Mouse (Mus musculus) CH12.LX (cell line): ENCODE measurements around the gene Ctbp2. TPM values are rescaled to one million over a fixed set of nuclear protein-coding genes. Genes with fewer than 3 reads are reported as not detected.

Experiments
- DNase-seq: peaks from one replicate; pipeline ENCODE4 v3.0.0-alpha.2; 2013; ENCODE audit errors: extremely low read depth
- H3K27ac ChIP-seq: 2 replicates; pipeline ENCODE4 v1.5.1; 2012; ENCODE audit warnings: low read depth, mild to moderate bottlenecking, control low read depth, moderate library complexity; ENCODE audit not compliant: insufficient read depth
- H3K27me3 ChIP-seq: replicated peaks from 2 replicates; pipeline ENCODE3; 2012; ENCODE audit warnings: inconsistent platforms
- H3K36me3 ChIP-seq, 2 experiments: replicated peaks in 1 of 2; 2 replicates each; pipeline versions ENCODE3 to v1.6.1; 2012; ENCODE audit warnings: inconsistent platforms in 1 of 2, low read length in 1 of 2, mild to moderate bottlenecking in 1 of 2, mixed read lengths in 1 of 2, moderate library complexity in 1 of 2; ENCODE audit not compliant: control insufficient read depth in 1 of 2, insufficient read depth in 1 of 2
- H3K4me1 ChIP-seq, 2 experiments: 2 replicates each; pipeline ENCODE4 v1.6.1; 2012; ENCODE audit warnings: inconsistent platforms in 1 of 2, moderate library complexity in 1 of 2; ENCODE audit not compliant: insufficient read depth in 2 of 2, control insufficient read depth in 1 of 2
- H3K4me2 ChIP-seq: 2 replicates; pipeline ENCODE4 v1.6.1; 2012; ENCODE audit warnings: low read depth, mild to moderate bottlenecking, control low read depth; ENCODE audit not compliant: poor library complexity, insufficient read depth, severe bottlenecking
- H3K4me3 ChIP-seq, 3 experiments: fragments of 150-350 bp in 1 of 3; sonication (generic) in 1 of 3; replicated peaks in 1 of 3; 2 replicates each; pipeline versions ENCODE3 to v1.5.1; 2011 to 2012; ENCODE audit warnings: low read depth in 2 of 3, low read length in 2 of 3, mild to moderate bottlenecking in 2 of 3, moderate library complexity in 2 of 3, control low read depth in 1 of 3, improper control_type of control experiment in 1 of 3, inconsistent platforms in 1 of 3, mixed read lengths in 1 of 3; ENCODE audit not compliant: poor library complexity in 1 of 3
- H3K79me2 ChIP-seq: replicated peaks from 2 replicates; pipeline ENCODE4 v1.6.1; 2012; ENCODE audit warnings: mild to moderate bottlenecking, moderate library complexity; ENCODE audit not compliant: control insufficient read depth, poor library complexity, insufficient read depth, severe bottlenecking; ENCODE audit errors: extremely low read depth
- H3K9ac ChIP-seq: 2 replicates; pipeline ENCODE4 v1.6.1; 2012; ENCODE audit warnings: low read depth, mild to moderate bottlenecking, control low read depth, moderate library complexity; ENCODE audit not compliant: insufficient read depth
- H3K9me3 ChIP-seq: replicated peaks from 2 replicates; pipeline ENCODE3; 2012; ENCODE audit warnings: low read length, inconsistent platforms, mixed read lengths
- CTCF ChIP-seq, 2 experiments: IDR thresholded peaks in 1 of 2; conservative IDR thresholded peaks in 1 of 2; 2 replicates each; pipeline ENCODE4 v1.5.1; 2011 to 2012; ENCODE audit warnings: low read depth in 2 of 2, low read length in 2 of 2, improper control_type of control experiment in 1 of 2, inconsistent platforms in 1 of 2, mild to moderate bottlenecking in 1 of 2, moderate library complexity in 1 of 2
- ELF1 ChIP-seq: IDR thresholded peaks from 2 replicates; pipeline ENCODE4 v1.6.1; 2014; ENCODE audit warnings: low read depth, mild to moderate bottlenecking, inconsistent platforms, low read length, improper control_type of control experiment
- GABPA ChIP-seq: IDR thresholded peaks from 2 replicates; pipeline ENCODE4 v1.6.1; 2012; ENCODE audit warnings: low read depth, low read length, improper control_type of control experiment, inconsistent platforms; ENCODE audit not compliant: insufficient replicate concordance
- IRF4 ChIP-seq: IDR thresholded peaks from 2 replicates; pipeline ENCODE4 v1.6.1; 2014; ENCODE audit warnings: low read depth, mild to moderate bottlenecking, inconsistent platforms, low read length, improper control_type of control experiment
- JUN ChIP-seq: IDR thresholded peaks from 2 replicates; pipeline ENCODE4 v1.6.1; 2011; ENCODE audit warnings: low read depth, mild to moderate bottlenecking, low read length, improper control_type of control experiment, moderate library complexity; ENCODE audit not compliant: insufficient read depth
- JUND ChIP-seq: conservative IDR thresholded peaks from 2 replicates; pipeline ENCODE4 v1.6.1; 2011; ENCODE audit warnings: low read depth, low read length, improper control_type of control experiment
- KAT2A ChIP-seq: IDR thresholded peaks from 2 replicates; pipeline ENCODE4 v1.6.1; 2012; ENCODE audit warnings: low read length, improper control_type of control experiment, inconsistent platforms; ENCODE audit not compliant: insufficient replicate concordance
- MEF2A ChIP-seq: IDR thresholded peaks from 2 replicates; pipeline ENCODE4 v1.6.1; 2014; ENCODE audit warnings: low read depth, mild to moderate bottlenecking, inconsistent platforms, low read length, improper control_type of control experiment, borderline replicate concordance
- MXI1 ChIP-seq: IDR thresholded peaks from 2 replicates; pipeline ENCODE4 v1.6.1; 2011; ENCODE audit warnings: mild to moderate bottlenecking, low read depth, low read length, improper control_type of control experiment
- NRF1 ChIP-seq: IDR thresholded peaks from 2 replicates; pipeline ENCODE4 v1.6.1; 2014; ENCODE audit warnings: low read depth, mild to moderate bottlenecking, inconsistent platforms, low read length, improper control_type of control experiment, moderate library complexity
- POLR2A ChIP-seq: IDR thresholded peaks from 2 replicates; pipeline ENCODE4 v1.6.1; 2011; ENCODE audit warnings: low read depth, mild to moderate bottlenecking, improper control_type of control experiment, low read length
- POLR2AphosphoS2 ChIP-seq: IDR thresholded peaks from 2 replicates; pipeline ENCODE4 v1.6.1; 2011; ENCODE audit warnings: low read depth, low read length, improper control_type of control experiment
- RAD21 ChIP-seq: IDR thresholded peaks from 2 replicates; pipeline ENCODE4 v1.6.1; 2011; ENCODE audit warnings: low read depth, mild to moderate bottlenecking, low read length, improper control_type of control experiment, moderate library complexity
- RCOR1 ChIP-seq: conservative IDR thresholded peaks from 2 replicates; pipeline ENCODE4 v1.6.1; 2012; ENCODE audit warnings: low read depth, mild to moderate bottlenecking, inconsistent platforms, low read length, improper control_type of control experiment
- SIN3A ChIP-seq: IDR thresholded peaks from 2 replicates; pipeline ENCODE4 v1.6.1; 2012; ENCODE audit warnings: low read length, improper control_type of control experiment, inconsistent platforms
- TBP ChIP-seq: conservative IDR thresholded peaks from 2 replicates; pipeline ENCODE4 v1.6.1; 2011; ENCODE audit warnings: low read depth, low read length, improper control_type of control experiment
- TCF12 ChIP-seq: IDR thresholded peaks from 2 replicates; pipeline ENCODE4 v1.6.1; 2014; ENCODE audit warnings: low read depth, mild to moderate bottlenecking, inconsistent platforms, low read length, improper control_type of control experiment
- USF1 ChIP-seq: IDR thresholded peaks from 2 replicates; pipeline ENCODE4 v1.6.1; 2014; ENCODE audit warnings: low read depth, mild to moderate bottlenecking, inconsistent platforms, low read length, improper control_type of control experiment
- ZKSCAN1 ChIP-seq: IDR thresholded peaks from 2 replicates; pipeline ENCODE4 v1.6.1; 2012; ENCODE audit warnings: low read depth, inconsistent platforms, low read length, improper control_type of control experiment, borderline replicate concordance
- dilution Hi-C: fragments of 300-500 bp; cut with MboI; formaldehyde crosslinking; loops from 2 replicates; pipeline ENCODE4 v1.14.3; 2020; ENCODE audit warnings: low sequenced_read_pairs; ENCODE audit not compliant: extremely low pct_unique_long_range_greater_than_20kb, extremely low pct_ligation_motif_present
- in situ Hi-C: fragments of 300-500 bp; cut with MboI; formaldehyde crosslinking; loops from 3 replicates; pipeline ENCODE4 v1.14.3; 2019; ENCODE audit warnings: low sequenced_read_pairs, low pct_ligation_motif_present, low pct_unique_long_range_greater_than_20kb, mixed read lengths
- polyA plus RNA-seq: library from polyadenylated mRNA; unstranded; fragments of >175 nt; gene quantifications from 2 replicates; pipeline ENCODE4 v1.2.1, GENCODE M21; 2012; ENCODE audit warnings: low read depth; ENCODE audit not compliant: insufficient read length
- total RNA-seq, 2 experiments: library from RNA; depleted of rRNA; stranded (reverse); fragments of 300-350 nt in 1 of 2; fragments of >200 nt in 1 of 2; gene quantifications; 2 replicates each; pipeline ENCODE4 v1.2.3; 2012 to 2014

Gene Ctbp2
- total and polyA plus RNA-seq, 3 experiments = 0.59 to 1.1 (median 0.68) TPM

DNA sequence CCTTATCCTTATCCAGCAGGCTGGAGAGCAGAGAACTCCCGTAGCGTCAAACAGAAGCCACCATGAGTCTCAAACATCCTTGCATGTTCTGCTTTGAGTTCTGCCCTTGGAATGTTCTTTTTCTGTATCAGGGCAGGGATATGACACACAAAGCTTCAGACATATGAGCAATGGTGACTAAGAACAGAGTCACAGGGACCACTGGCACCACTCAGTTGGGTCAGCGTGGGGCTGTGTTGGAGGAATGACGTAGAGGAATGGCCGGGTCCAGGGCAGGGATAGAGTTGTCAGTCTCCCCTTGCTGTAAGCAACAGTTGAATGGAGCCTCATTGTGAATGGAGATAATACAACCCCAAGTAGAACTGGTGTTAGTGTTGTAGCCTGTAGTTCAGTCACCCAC is 8.5 kb upstream of the Ctbp2 start:
- no peak overlapping the region for H3K9ac ChIP-seq
- no peaks in the 10 kb centered on the region for H3K4me1 ChIP-seq
- in situ Hi-C loops = no loop called here
- H3K9me3 ChIP-seq = peaks cover 9% of the 10 kb centered on the region
- no peak overlapping the region for H3K27ac ChIP-seq
- dilution Hi-C loops = no loop called here
- no peak for TF ChIP-seq ZKSCAN1
- no peak for TF ChIP-seq MEF2A
- no peak for TF ChIP-seq POLR2A
- TF ChIP-seq JUN = no peak
- no peak for TF ChIP-seq NRF1
- no peak for TF ChIP-seq CTCF (conservative IDR thresholded peaks at IDR 0.05 in 1 of 2, IDR thresholded peaks at IDR 0.05 in 1 of 2; ENCODE audit: low read depth in 2 of 2, low read length in 2 of 2)
- no peak for TF ChIP-seq POLR2AphosphoS2
- TF ChIP-seq KAT2A = no peak
- TF ChIP-seq TBP = no peak
- no peak for TF ChIP-seq GABPA
- H3K27me3 ChIP-seq = peaks cover 64% of the 10 kb centered on the region
- no peak overlapping the region for H3K4me2 ChIP-seq
- H3K4me3 ChIP-seq = no peak overlapping the region
- no peaks in the 10 kb centered on the region for H3K36me3 ChIP-seq
- DNase-seq = no peak
- no peaks in the 10 kb centered on the region for H3K79me2 ChIP-seq

GRCm38 (mm10) chr7:133124701-133125485 is 739 bp upstream of the Ctbp2 start:
- Histone ChIP-seq H3K4me1 (no peaks in the 10 kb centered on the region), H3K36me3 (no peaks in the 10 kb centered on the region), H3K27me3 (peaks cover 43% of the 10 kb centered on the region)
- in situ Hi-C loops = no loop called here
- TF ChIP-seq ELF1 = no peak
- TF ChIP-seq TCF12 = no peak
- TF ChIP-seq USF1 = no peak
- no peak for TF ChIP-seq CTCF (conservative IDR thresholded peaks at IDR 0.05 in 1 of 2, IDR thresholded peaks at IDR 0.05 in 1 of 2; ENCODE audit: low read depth in 2 of 2, low read length in 2 of 2)
- no peak for TF ChIP-seq JUND
- TF ChIP-seq RCOR1 = no peak
- TF ChIP-seq RAD21 = no peak
- no peak for TF ChIP-seq SIN3A
- TF ChIP-seq JUN = no peak
- TF ChIP-seq KAT2A = no peak
- no peak for TF ChIP-seq MXI1
- TF ChIP-seq IRF4 = no peak
- TF ChIP-seq, all 38 proteins: peak for 0
- no peak overlapping the region for H3K9ac ChIP-seq
- no peak for DNase-seq
- dilution Hi-C loops = no loop called here
- H3K4me2 ChIP-seq = no peak overlapping the region
- no peak overlapping the region for H3K27ac ChIP-seq
- H3K79me2 ChIP-seq = no peaks in the 10 kb centered on the region
- H3K9me3 ChIP-seq = peaks cover 41% of the 10 kb centered on the region
- H3K4me3 ChIP-seq = no peak overlapping the region
